Mouse (Mus musculus) MEL (cell line): Measurements from ENCODE around the gene Cbx6.

ENCODE experiments used
- CTCF ChIP-seq, 3 experiments: IDR thresholded peaks in 2 of 3; conservative IDR thresholded peaks in 1 of 3; 2 replicates each; pipeline ENCODE4 v1.5.1; 2011 to 2012; ENCODE audit warnings: low read length in 3 of 3, low read depth in 2 of 3, mild to moderate bottlenecking in 2 of 3, improper control_type of control experiment in 1 of 3, inconsistent platforms in 1 of 3, mixed read lengths in 1 of 3, moderate library complexity in 1 of 3; ENCODE audit not compliant: control insufficient read depth in 1 of 3, insufficient read depth in 1 of 3, poor library complexity in 1 of 3, severe bottlenecking in 1 of 3
- E2F4 ChIP-seq: IDR thresholded peaks from 2 replicates; pipeline ENCODE4 v1.6.1; 2011; ENCODE audit warnings: low read depth, low read length, improper control_type of control experiment, borderline replicate concordance
- ETS1 ChIP-seq: IDR thresholded peaks from 2 replicates; pipeline ENCODE4 v1.6.1; 2012; ENCODE audit warnings: low read depth, mild to moderate bottlenecking, inconsistent platforms, low read length, improper control_type of control experiment, moderate library complexity
- NELFE ChIP-seq: IDR thresholded peaks from 2 replicates; pipeline ENCODE4 v1.6.1; 2011; ENCODE audit warnings: low read depth, low read length, improper control_type of control experiment
- NRF1 ChIP-seq: IDR thresholded peaks from 2 replicates; pipeline ENCODE4 v1.6.1; 2014; ENCODE audit warnings: low read depth, mild to moderate bottlenecking, inconsistent platforms, low read length, improper control_type of control experiment, moderate library complexity; ENCODE audit not compliant: poor library complexity, insufficient read depth, severe bottlenecking
- POLR2A ChIP-seq, 2 experiments: IDR thresholded peaks; 2 replicates each; pipeline ENCODE4 v1.6.1; 2011 to 2012; ENCODE audit warnings: low read length in 2 of 2, mild to moderate bottlenecking in 2 of 2, control low read depth in 1 of 2, improper control_type of control experiment in 1 of 2, low read depth in 1 of 2, moderate library complexity in 1 of 2; ENCODE audit not compliant: control insufficient read depth in 1 of 2, insufficient read depth in 1 of 2, poor library complexity in 1 of 2
- POLR2AphosphoS2 ChIP-seq: IDR thresholded peaks from 2 replicates; pipeline ENCODE4 v1.6.1; 2011; ENCODE audit warnings: low read length, improper control_type of control experiment
- POLR2AphosphoS5 ChIP-seq: IDR thresholded peaks from 2 replicates; pipeline ENCODE4 v1.6.1; 2012; ENCODE audit warnings: low read depth, borderline replicate concordance, mild to moderate bottlenecking, inconsistent platforms, low read length, moderate library complexity, mixed read lengths
- RCOR1 ChIP-seq: IDR thresholded peaks from 2 replicates; pipeline ENCODE4 v1.6.1; 2012; ENCODE audit warnings: low read depth, mild to moderate bottlenecking, inconsistent platforms, low read length, improper control_type of control experiment

DNA sequence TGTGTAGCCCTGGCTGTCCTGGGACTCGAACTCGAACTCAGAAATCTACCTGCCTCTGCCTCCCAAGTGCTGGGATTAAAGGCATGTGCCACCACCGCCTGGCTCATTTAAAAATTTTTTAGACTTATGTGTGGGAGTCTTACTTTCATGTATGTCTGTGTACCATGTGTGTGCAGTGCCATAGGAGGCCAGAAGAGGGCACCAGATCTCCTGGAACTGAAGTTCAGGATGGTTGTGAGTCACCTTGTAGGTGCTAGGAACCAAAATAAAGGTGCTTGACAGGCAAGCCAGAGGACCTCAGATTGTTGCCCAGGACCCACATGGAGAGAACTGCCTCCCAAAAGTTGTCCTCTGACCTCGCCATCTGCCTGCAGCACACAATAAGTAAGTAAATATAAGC, 16.2 kb downstream of the Cbx6 start:
- TF ChIP-seq E2F4 (no peak), NRF1 (no peak), ETS1 (no peak), NELFE (no peak), CTCF (IDR thresholded peaks at IDR 0.05 in 2 of 3, conservative IDR thresholded peaks at IDR 0.05 in 1 of 3; ENCODE audit: control insufficient read depth in 1 of 3, insufficient read depth in 1 of 3, low read depth in 2 of 3, low read length in 3 of 3, poor library complexity in 1 of 3, severe bottlenecking in 1 of 3) (peak; percentile 48 to 55 (median 48)), RCOR1 (no peak), POLR2AphosphoS2 (no peak), POLR2A (IDR thresholded peaks at IDR 0.05; ENCODE audit: control insufficient read depth in 1 of 2, insufficient read depth in 1 of 2, low read depth in 1 of 2, low read length in 2 of 2, poor library complexity in 1 of 2) (no peak), POLR2AphosphoS5 (no peak)
